Mouse (Mus musculus) embryonic facial prominence, embryonic 10.5 days (tissue): ENCODE measurements around the gene Gm20547. TPM values are rescaled to one million over a fixed set of nuclear protein-coding genes. Genes with fewer than 3 reads are reported as not detected.

Experiments used
- DNase-seq: peaks from one replicate; pipeline ENCODE4 v3.0.0-alpha.2; 2017; ENCODE audit warnings: low spot score
- H3K27ac ChIP-seq: fragments of 300-500 bp; sonication (generic); replicated peaks from 2 replicates; pipeline ENCODE4 v1.5.1; 2016; ENCODE audit warnings: mild to moderate bottlenecking
- H3K27me3 ChIP-seq: fragments of 300-500 bp; sonication (generic); replicated peaks from 2 replicates; pipeline ENCODE4 v1.6.1; 2016; ENCODE audit warnings: low read depth, mild to moderate bottlenecking; ENCODE audit not compliant: poor library complexity, severe bottlenecking
- H3K36me3 ChIP-seq: fragments of 300-500 bp; sonication (generic); replicated peaks from 2 replicates; pipeline ENCODE4 v1.6.1; 2016; ENCODE audit warnings: mild to moderate bottlenecking, moderate library complexity
- H3K4me1 ChIP-seq: fragments of 300-500 bp; sonication (generic); 2 replicates; pipeline ENCODE4 v1.6.1; 2016
- H3K4me3 ChIP-seq: fragments of 300-500 bp; sonication (generic); 2 replicates; pipeline ENCODE4 v1.5.1; 2016; ENCODE audit warnings: mild to moderate bottlenecking, moderate library complexity
- H3K9me3 ChIP-seq: fragments of 300-500 bp; sonication (generic); 2 replicates; pipeline ENCODE4 v1.6.1; 2016; ENCODE audit warnings: mild to moderate bottlenecking
- WGBS: fragments of 180-500 bp; shearing (Covaris S2); methylation state at CpG from one replicate; pipeline ENCODE4 v1.1.7; 2016; 5-methylcytosine and 5-hydroxymethylcytosine counted together
- polyA plus RNA-seq: library from polyadenylated mRNA; unstranded; fragments of >200 nt; fragmentation: Nextera tagmentation; extraction: Ambion mirVana; gene quantifications from 2 replicates; pipeline ENCODE4 v1.2.1, GENCODE M21; 2016

Gene Gm20547
- not detected in 2 replicates for polyA plus RNA-seq

DNA sequence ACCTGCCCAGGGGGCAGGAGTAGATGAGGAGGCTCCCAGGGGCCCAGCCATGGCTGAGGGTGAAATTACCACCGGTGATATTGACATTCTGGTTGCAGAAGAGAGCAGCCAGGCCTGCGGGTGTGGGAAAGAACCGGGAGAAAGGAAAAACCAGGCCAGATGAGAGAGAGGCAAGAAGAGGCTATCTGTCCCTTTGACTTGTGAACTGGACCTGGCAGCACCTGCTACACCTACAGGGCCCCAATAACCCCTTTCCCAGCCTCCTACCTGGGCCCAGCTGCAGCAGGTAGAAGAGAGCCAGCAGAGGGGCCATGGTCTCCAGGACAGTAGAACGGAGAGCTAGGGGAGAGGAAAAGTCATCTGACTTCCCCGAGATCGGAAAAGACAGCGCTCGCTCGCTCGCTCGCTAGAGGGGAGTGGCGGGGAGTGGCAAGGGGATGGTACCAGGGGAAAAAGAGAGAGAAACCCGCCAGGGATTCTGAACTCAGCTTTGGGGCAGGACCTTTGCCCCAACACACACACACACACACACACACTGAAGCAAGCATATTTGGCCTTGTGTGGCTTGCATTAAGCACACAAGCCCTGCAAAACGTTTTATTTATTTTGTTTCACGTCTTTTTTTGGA, at the start of gene Gm20547:
TSS of gene Gm20547 (minus strand) at position 360 of the 628 bp plus-strand sequence.
- Histone ChIP-seq H3K4me1 (peaks cover 27% of the 10 kb centered on the region), H3K4me3 (peak within 1 kb of the TSS; percentile 31), H3K27ac (0 out of 2 replicates have a peak within 1 kb of the TSS, but pooled peaks have one; percentile 7), H3K27me3 (peaks cover 38% of the 10 kb centered on the region), H3K36me3 (no peaks in the 10 kb centered on the region), H3K9me3 (no peaks in the 10 kb centered on the region)
- no peak for DNase-seq
- 6% methylated on average over 15 of the region's 15 CpGs for WGBS

DNA sequence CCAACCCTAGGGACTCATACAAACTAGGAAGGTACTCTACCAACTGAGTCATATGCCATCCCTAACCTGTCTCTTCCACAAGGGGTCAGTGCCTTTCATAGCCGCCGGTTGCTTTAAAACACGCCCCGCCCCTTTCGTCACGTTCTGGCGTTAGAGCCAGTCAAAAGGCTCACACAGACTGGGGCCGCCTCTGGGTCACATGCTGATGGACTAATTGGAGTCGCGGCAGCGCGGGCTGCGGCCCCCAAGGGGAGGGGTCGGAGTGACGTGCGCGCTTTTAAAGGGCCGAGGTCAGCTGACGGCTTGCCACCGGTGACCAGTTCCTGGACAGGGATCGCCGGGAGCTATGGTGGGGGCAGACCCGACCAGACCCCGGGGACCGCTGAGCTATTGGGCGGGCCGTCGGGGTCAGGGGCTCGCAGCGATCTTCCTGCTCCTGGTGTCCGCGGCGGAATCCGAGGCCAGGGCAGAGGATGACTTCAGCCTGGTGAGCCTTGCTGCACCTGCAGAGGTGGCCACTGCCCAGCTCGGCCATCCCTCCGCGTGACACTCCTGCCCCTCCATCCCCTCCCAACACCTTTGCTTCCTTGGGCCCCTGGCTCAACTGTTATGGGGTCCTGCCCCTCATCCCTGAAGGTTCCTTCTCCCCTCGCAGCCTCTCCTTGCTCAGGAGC, 49.4 kb upstream of the Gm20547 start, which contains the start of gene Neu1:
TSS of gene Neu1 (plus strand) at position 193 of the 674 bp plus-strand sequence.
- H3K4me1 ChIP-seq, result peaks cover 37% of the 10 kb centered on the region
- WGBS, result under 1% methylated on average over 38 of the region's 38 CpGs
- peaks cover 12% of the 10 kb centered on the region; the same call in 1 of the 2 replicates for H3K36me3 ChIP-seq
- no peaks in the 10 kb centered on the region for H3K9me3 ChIP-seq
- H3K27me3 ChIP-seq, result 0 out of 2 replicates have a peak, but pooled peaks cover 4% of the 10 kb centered on the region
- peak within 1 kb of the TSS; percentile 85 for H3K27ac ChIP-seq
- peak; percentile 97 for DNase-seq
- H3K4me3 ChIP-seq, result peak within 1 kb of the TSS; percentile 82

DNA sequence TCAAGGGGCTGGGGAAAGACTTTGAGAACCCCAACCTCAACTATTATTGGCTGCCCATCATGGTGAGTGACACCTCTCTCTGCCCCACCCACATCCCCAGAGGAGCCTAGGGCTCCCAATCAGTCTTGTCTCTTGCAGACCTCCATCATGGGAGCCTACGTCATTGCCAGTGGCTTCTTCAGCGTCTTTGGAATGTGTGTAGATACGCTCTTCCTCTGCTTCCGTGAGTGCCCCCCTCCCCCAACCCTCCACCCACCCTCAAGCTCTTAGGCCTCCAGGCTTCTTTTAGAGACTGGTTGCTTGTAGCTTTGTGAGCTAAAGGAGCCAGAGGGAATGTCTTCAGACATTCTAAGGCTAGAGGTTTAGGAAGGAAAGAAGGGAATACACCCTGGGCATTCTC, 47.0 kb upstream of the Gm20547 start:
- Histone ChIP-seq H3K4me1 (peaks cover 18% of the 10 kb centered on the region), H3K4me3 (no peak overlapping the region), H3K27ac (no peak overlapping the region), H3K36me3 (peaks cover 6% of the 10 kb centered on the region; the same call in 1 of the 2 replicates), H3K27me3 (0 out of 2 replicates have a peak, but pooled peaks cover 4% of the 10 kb centered on the region), H3K9me3 (no peaks in the 10 kb centered on the region)
- DNase-seq, result no peak
- WGBS, result 75% methylated on average over 4 of the region's 4 CpGs

DNA sequence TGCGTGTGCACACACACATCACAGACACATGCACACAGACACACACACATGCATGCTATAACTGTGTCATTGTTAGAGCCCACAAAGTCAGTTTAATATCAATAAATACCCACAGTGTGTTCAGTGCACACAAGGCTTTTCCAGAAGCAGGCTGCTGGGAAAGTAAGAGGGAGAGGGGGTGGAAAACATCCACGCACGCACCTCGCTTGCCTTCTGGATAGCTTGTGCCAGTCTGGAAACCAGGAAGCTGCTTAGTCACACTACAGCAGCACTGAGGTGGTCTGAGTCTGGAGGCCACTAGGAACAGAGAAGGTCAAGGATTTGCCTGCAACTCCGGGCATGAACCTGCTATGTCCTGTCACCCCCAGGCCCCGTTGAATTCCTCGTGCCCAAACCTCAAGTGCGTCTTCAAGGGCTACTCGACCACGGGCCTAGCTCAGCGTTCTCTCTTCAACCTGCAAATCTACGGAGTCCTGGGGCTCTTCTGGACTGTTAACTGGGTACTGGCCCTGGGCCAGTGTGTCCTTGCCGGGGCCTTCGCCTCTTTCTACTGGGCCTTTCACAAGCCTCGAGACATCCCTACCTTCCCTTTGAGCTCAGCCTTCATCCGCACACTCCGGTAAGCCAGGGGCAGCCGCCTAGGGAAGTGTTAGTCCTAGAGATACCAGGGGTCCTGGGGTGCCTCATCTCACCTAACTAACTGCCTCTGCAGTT, 45.6 kb upstream of the Gm20547 start:
- H3K36me3 ChIP-seq, result no peaks in the 10 kb centered on the region
- H3K27me3 ChIP-seq, result no peaks in the 10 kb centered on the region
- DNase-seq, result no peak
- H3K4me1 ChIP-seq, result peaks cover 15% of the 10 kb centered on the region
- 85% methylated on average over 18 of the region's 18 CpGs for WGBS
- no peak overlapping the region; the same call in 1 of the 2 replicates for H3K4me3 ChIP-seq
- H3K27ac ChIP-seq, result no peak overlapping the region; the same call in 1 of the 2 replicates
- H3K9me3 ChIP-seq, result no peaks in the 10 kb centered on the region

DNA sequence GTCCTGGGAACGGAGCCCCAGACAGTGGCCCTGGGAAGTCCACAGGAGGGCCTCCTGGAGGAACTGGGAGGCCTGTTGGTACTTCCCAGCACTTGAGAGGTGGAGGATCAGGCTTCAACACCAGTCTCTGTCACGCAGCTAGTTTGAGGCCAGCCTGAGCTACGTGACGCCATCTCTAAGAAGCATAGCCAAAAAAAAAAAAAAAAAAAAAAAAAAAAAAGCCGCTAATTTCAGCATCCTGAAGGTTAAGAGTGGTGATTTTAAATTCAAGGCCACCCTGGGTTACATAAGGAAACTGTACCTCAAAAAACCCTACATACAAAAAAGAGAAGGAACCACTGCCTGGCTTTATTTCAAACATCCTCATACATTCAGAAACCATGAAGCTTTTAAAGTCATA, 42.4 kb upstream of the Gm20547 start:
- no peak for DNase-seq
- Histone ChIP-seq H3K27ac (no peak overlapping the region), H3K36me3 (no peaks in the 10 kb centered on the region), H3K4me3 (no peak overlapping the region), H3K9me3 (no peaks in the 10 kb centered on the region), H3K27me3 (no peaks in the 10 kb centered on the region), H3K4me1 (peaks cover 3% of the 10 kb centered on the region; the same call in 1 of the 2 replicates)
- 73% methylated on average over 5 of the region's 5 CpGs for WGBS

DNA sequence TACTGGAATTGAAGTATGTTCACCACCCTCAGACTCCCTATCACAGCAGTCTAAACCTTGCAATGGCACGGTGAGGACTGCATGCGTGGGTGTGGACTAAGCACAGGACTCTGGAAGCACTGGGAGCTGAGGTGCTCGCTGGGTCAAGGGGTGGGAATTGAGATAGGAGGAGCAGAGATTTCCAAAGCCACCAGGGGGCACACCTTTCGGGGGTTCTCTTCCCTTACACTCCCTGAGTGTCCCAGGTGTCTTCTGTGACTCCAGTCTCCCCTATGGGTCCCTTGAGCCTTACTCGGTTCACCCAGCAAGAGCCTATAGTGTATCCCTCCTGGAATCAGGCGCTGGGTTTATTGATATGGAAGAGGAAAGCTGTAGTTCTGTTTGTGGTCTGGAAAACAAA, 41.1 kb upstream of the Gm20547 start:
- 50% methylated on average over 6 of the region's 6 CpGs for WGBS
- DNase-seq, result no peak
- no peaks in the 10 kb centered on the region for H3K36me3 ChIP-seq

DNA sequence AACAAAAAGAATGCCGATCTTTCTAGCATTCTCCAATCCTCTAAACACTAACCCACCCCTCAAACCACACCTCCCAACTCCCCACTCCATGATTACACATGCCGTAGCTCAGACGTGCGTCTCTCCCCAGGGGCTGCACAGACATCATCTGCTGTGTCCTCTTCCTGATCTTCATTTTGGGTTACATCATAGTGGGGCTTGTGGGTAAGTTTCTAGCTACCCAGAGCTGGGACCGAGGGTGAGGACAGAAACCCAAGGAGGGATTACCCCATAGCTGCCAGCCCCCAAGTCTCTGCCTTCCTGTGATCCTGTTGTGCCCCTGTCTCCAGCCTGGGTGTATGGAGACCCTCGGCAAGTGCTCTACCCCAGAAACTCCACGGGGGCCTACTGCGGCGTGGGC, 35.3 kb upstream of the Gm20547 start:
- no peak for DNase-seq
- Histone ChIP-seq H3K27ac (no peak overlapping the region), H3K4me1 (peaks cover 23% of the 10 kb centered on the region), H3K27me3 (no peaks in the 10 kb centered on the region), H3K9me3 (no peaks in the 10 kb centered on the region), H3K36me3 (peaks cover 23% of the 10 kb centered on the region), H3K4me3 (no peak overlapping the region)
- 76% methylated on average over 9 of the region's 9 CpGs for WGBS

More for the DNA sequence above, 41.1 kb upstream of the Gm20547 start:
- no peak overlapping the region for H3K4me3 ChIP-seq
- H3K27ac ChIP-seq, result no peak overlapping the region
- H3K9me3 ChIP-seq, result no peaks in the 10 kb centered on the region
- H3K27me3 ChIP-seq, result no peaks in the 10 kb centered on the region
- H3K4me1 ChIP-seq, result peaks cover 3% of the 10 kb centered on the region; the same call in 1 of the 2 replicates

DNA sequence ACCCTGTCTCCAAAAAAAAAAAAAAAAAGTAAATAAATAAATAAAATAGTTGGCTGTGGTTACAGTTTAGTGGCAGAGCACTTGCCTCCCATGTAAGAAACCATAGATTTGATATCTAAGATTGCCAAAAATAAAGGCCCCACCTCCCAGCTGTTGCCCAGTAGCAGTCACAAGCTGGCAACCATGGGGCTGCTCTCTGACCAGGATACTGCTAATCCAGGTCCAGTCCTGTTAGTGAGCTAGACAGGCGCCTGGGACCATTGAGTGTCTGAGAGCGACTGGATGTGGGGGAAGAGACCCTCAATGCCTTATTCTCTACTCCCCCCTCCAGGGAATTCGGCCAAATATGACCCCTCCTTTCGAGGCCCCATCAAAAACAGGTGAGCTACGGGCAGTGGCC, 34.5 kb upstream of the Gm20547 start:
- no peaks in the 10 kb centered on the region for H3K9me3 ChIP-seq
- no peak overlapping the region for H3K27ac ChIP-seq
- 82% methylated on average over 5 of the region's 5 CpGs for WGBS
- DNase-seq, result no peak
- peaks cover 31% of the 10 kb centered on the region for H3K36me3 ChIP-seq
- H3K4me3 ChIP-seq, result no peak overlapping the region
- H3K4me1 ChIP-seq, result peaks cover 27% of the 10 kb centered on the region
- H3K27me3 ChIP-seq, result no peaks in the 10 kb centered on the region

DNA sequence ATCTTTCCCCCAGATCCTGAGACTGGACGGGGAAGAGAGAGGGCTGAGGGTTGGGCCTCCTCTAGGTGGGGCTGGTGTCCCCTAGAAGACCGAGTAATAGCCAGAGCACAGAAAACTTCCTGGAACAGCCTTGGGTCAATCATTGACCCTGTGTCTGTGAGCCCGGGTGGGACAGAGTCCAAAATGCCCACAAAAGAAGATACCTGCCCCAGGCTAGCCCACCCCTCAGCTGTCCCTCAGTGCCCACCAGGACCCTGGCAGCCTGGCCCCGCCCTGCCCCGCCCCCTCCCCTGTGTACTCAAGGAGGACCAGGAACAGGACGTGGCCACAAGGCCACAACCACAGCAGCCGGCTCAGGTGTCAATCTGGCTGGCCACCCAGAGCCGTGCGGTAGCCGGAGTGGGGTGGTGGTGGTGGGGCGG, 33.6 kb upstream of the Gm20547 start:
- Histone ChIP-seq H3K27me3 (no peaks in the 10 kb centered on the region), H3K36me3 (peaks cover 40% of the 10 kb centered on the region), H3K4me1 (peaks cover 33% of the 10 kb centered on the region), H3K4me3 (peak overlapping the region; percentile 34; the same call in 1 of the 2 replicates), H3K9me3 (no peaks in the 10 kb centered on the region), H3K27ac (peak overlapping the region; percentile 69)
- 14% methylated on average over 11 of the region's 11 CpGs for WGBS
- DNase-seq, result peak; percentile 52

DNA sequence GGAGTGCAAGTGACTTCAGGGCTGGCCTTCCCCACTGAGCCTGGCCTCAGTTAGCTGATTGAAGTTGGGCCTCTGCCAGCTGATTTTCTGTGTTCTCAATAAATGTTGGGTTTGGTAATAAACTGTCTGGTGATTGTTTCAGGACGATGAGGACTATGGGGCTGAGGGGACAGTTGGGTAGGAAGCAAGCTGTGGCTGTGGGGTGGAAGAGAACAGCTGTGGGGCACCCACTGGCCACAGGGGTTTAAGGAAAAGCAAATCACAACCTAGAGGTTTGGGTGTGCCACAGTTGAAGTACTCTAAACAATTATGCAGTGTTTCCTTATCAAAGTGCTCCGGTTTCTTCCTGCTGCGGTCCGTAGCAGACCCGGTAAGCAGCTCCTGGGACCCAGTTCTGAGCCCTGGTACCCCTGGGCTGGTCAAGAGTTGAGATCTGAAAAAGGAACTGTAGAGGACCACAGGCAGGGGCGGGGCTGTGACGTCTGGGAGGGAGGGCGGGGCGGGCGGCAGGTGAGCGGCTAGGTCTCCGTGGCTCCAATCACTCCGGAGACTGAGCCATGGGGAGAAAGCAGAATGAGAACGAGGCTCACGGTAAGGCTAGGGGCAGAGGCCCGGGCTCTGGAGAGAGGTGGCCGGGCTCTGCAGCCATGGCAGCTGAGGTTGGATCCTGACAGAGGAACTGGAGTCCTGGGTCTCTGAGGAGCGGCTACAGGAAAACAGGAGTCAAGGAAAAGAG, 32.3 kb upstream of the Gm20547 start, which contains the start of gene Slc44a4:
TSS of gene Slc44a4 (plus strand) at position 537 of the 736 bp plus-strand sequence.
- Histone ChIP-seq H3K27me3 (no peaks in the 10 kb centered on the region), H3K4me1 (peaks cover 33% of the 10 kb centered on the region), H3K9me3 (no peaks in the 10 kb centered on the region), H3K4me3 (peak within 1 kb of the TSS; percentile 27; the same call in 1 of the 2 replicates), H3K36me3 (peaks cover 54% of the 10 kb centered on the region), H3K27ac (peak within 1 kb of the TSS; percentile 69)
- WGBS, result 32% methylated on average over 18 of the region's 18 CpGs
- no peak for DNase-seq

DNA sequence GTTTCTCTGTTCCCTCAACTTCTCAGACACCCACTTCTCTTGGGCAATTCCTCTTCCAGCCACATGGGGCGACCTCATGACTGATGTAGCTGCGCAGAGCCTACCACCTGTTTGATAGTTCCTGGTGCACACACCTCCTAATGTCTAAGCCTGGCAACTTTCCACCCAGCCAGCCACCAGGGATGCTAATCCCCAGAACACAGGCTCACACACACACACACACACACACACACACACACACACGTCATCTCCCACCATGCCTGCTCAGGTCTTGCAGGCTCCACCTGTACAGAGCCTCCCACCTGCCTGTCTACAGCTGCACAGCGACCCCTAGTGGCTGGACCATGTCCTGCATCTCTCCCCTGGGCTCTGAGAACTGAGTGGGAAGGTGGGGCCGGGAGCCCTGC, 30.1 kb upstream of the Gm20547 start:
- H3K36me3 ChIP-seq, result peaks cover 75% of the 10 kb centered on the region
- no peak overlapping the region for H3K27ac ChIP-seq
- no peaks in the 10 kb centered on the region for H3K9me3 ChIP-seq
- peaks cover 33% of the 10 kb centered on the region for H3K4me1 ChIP-seq
- H3K4me3 ChIP-seq, result peak overlapping the region; percentile 32
- H3K27me3 ChIP-seq, result no peaks in the 10 kb centered on the region
- 49% methylated on average over 5 of the region's 5 CpGs for WGBS
- DNase-seq, result peak; percentile 83

DNA sequence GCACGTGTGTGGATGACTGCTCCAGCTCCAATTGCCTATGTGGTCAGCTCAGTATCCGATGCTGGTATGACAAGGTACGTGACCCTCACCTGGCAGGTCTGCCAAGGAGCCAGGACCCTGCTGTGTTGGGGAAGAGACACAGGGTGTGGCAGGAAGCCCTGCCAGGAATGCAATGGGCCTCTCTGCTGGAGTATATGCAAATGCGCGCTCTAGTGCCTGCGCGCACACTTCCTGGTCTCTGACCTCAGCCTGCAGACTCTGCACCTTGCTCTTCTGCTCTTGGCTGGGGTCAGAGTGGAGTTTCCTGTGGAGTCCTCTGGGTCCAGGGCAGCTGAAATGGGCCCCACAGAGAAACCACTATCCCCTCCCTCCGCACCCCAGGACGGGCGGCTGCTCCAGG, 29.1 kb upstream of the Gm20547 start:
- peaks cover 85% of the 10 kb centered on the region for H3K36me3 ChIP-seq
- WGBS, result 84% methylated on average over 10 of the region's 10 CpGs

More for the DNA sequence above, 29.1 kb upstream of the Gm20547 start:
- H3K9me3 ChIP-seq, result no peaks in the 10 kb centered on the region
- H3K27me3 ChIP-seq, result no peaks in the 10 kb centered on the region
- H3K4me1 ChIP-seq, result peaks cover 33% of the 10 kb centered on the region
- H3K27ac ChIP-seq, result no peak overlapping the region
- DNase-seq, result no peak
- peak overlapping the region; percentile 32; the same call in 1 of the 2 replicates for H3K4me3 ChIP-seq
